Mouse (Mus musculus) E14TG2a.4 (cell line): ENCODE results near the gene Ifrd2.
A peak's percentile ranks its signal among the peaks of the same experiment; 100 is the strongest.

Experiments
- H3K27me3 ChIP-seq: 2 replicates; pipeline ENCODE4 v1.6.1; 2014; ENCODE audit warnings: low read length, control low read depth; ENCODE audit not compliant: insufficient read depth
- H3K36me3 ChIP-seq: 2 replicates; pipeline ENCODE4 v1.6.1; 2014; ENCODE audit warnings: low read length, control low read depth; ENCODE audit not compliant: insufficient read depth
- H3K4me1 ChIP-seq: replicated peaks from 2 replicates; pipeline ENCODE4 v1.6.1; 2014; ENCODE audit warnings: low read depth, low read length, control low read depth
- H3K4me3 ChIP-seq: replicated peaks from 2 replicates; pipeline ENCODE4 v1.5.1; 2014; ENCODE audit warnings: mild to moderate bottlenecking, low read length
- H3K9me3 ChIP-seq: 2 replicates; pipeline ENCODE4 v1.6.1; 2014; ENCODE audit warnings: low read length, control low read depth
- CTCF ChIP-seq: conservative IDR thresholded peaks from 2 replicates; pipeline ENCODE4 v1.5.1; 2014; ENCODE audit warnings: low read length
- NANOG ChIP-seq: IDR thresholded peaks from 2 replicates; pipeline ENCODE4 v1.6.1; 2014; ENCODE audit warnings: borderline replicate concordance, low read length, mixed read lengths
- POU5F1 ChIP-seq: IDR thresholded peaks from 2 replicates; pipeline ENCODE4 v1.6.1; 2014; ENCODE audit warnings: low read length, borderline replicate concordance

Gene Ifrd2

DNA sequence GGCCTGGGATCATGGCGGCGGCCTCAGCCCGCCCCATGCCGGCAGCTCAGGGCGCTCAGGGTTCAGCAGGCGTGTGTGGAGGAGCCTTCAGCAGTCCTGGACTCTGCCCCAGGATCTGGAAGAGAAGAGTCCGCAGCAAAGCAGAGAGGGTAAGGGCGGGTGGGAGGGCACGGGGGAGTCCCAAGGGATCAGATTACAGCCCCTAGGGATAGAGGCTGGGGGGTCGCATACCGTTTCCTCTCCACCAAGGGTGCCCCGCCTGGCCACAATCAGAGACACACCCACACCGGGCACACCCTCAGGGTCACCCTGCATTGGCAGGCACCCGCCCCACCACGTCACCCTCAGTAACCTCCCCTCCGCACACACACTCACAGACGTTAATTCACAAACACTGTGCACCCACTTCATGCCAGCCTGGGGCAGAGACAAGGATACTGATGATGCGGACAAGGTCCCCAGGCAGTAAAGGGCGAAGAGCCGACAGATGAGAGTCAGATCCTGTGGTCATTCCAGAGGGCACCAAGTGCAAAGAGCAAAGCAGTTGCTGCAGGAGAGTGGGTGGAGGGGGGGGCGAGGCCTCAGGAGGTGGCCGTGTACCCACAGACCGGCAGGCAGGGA is 17.7 kb downstream of the Ifrd2 start:
- H3K4me1 ChIP-seq: peaks cover 94% of the 10 kb centered on the region
- H3K27me3 ChIP-seq: peaks cover 85% of the 10 kb centered on the region
- peak overlapping the region; percentile 71 for H3K4me3 ChIP-seq
- H3K36me3 ChIP-seq: no peaks in the 10 kb centered on the region
- H3K9me3 ChIP-seq: no peaks in the 10 kb centered on the region
- TF ChIP-seq POU5F1 (no peak), NANOG (no peak), CTCF (no peak)

DNA sequence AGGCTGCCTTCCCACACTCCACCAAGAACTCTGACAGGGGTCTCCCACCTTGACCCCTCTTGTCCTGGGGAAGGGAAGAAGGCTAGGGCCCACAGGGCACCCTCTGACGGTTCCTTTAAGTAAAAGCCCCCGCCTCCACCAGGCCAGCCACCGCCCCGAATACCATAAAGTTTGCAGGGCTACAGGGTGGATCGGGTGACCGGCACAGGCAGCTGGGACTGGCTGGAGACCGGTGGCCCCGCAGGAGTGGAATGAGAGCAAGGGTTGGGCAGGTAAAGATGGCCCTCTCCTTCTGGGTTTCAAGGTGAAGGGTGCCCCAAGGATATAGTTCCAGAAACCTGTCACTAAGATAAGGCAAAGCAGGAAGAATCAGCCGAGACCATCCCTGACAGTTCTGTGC is 19.1 kb downstream of the Ifrd2 start:
- no peak for TF ChIP-seq CTCF
- TF ChIP-seq NANOG: no peak
- no peak for TF ChIP-seq POU5F1
- Histone ChIP-seq H3K27me3 (peaks cover 77% of the 10 kb centered on the region), H3K4me3 (peak overlapping the region; percentile 45; the same call in 1 of the 2 replicates), H3K36me3 (no peaks in the 10 kb centered on the region), H3K4me1 (peaks cover 95% of the 10 kb centered on the region), H3K9me3 (no peaks in the 10 kb centered on the region)

DNA sequence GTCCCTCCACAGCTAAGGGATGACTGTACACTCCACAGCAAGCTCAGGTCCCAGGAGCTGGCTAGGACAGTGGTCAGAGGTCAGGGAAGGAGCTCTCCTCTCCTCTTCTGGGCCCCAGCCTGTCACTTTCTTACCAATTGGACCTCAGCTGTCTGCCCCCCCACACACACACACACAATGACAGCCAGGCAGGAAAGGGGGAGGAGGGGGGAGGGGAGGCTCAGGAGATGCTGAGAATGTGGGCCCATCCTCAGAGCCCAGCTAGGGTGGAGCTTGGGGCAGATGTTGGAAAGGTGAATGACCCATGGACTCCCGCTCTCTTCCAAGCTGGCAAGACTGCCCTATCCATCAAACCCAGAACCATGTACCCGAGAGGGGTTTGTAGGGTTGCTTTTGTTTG is 19.6 kb downstream of the Ifrd2 start:
- no peaks in the 10 kb centered on the region for H3K9me3 ChIP-seq
- peaks cover 96% of the 10 kb centered on the region for H3K4me1 ChIP-seq
- TF ChIP-seq POU5F1 (no peak), NANOG (no peak), CTCF (no peak)
- no peak overlapping the region for H3K4me3 ChIP-seq
- no peaks in the 10 kb centered on the region for H3K36me3 ChIP-seq
- peaks cover 79% of the 10 kb centered on the region for H3K27me3 ChIP-seq

DNA sequence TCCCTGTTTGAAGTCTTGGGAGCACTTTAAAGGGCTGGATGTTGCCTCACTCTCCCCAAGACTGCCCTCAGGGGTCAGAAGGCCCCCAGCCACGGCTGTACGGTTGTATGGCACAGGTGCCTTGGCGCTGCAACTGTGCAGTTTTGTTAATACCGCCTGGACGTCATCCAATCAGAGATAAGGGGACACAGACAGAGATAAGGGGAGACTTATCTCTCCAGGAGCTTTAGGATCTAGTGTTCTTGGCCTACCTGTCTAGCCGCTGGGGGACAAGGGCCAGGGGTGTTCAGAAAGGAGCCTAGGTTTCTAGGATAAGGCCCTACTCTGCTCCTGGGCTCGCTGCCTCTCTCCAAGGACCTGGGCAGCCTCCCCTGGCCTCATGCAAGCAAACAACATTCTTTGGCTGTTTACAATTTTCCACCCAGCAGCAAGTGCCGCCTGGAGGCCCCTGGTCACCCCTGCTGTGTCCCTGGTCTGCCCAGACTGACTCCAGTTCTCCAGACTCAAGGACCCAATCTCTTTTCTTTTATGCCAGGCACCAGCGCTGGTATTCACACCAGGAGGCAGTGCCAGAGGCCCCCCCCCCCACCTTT is 20.3 kb downstream of the Ifrd2 start:
- Histone ChIP-seq H3K4me3 (no peak overlapping the region), H3K36me3 (no peaks in the 10 kb centered on the region)
- TF ChIP-seq POU5F1: no peak

DNA sequence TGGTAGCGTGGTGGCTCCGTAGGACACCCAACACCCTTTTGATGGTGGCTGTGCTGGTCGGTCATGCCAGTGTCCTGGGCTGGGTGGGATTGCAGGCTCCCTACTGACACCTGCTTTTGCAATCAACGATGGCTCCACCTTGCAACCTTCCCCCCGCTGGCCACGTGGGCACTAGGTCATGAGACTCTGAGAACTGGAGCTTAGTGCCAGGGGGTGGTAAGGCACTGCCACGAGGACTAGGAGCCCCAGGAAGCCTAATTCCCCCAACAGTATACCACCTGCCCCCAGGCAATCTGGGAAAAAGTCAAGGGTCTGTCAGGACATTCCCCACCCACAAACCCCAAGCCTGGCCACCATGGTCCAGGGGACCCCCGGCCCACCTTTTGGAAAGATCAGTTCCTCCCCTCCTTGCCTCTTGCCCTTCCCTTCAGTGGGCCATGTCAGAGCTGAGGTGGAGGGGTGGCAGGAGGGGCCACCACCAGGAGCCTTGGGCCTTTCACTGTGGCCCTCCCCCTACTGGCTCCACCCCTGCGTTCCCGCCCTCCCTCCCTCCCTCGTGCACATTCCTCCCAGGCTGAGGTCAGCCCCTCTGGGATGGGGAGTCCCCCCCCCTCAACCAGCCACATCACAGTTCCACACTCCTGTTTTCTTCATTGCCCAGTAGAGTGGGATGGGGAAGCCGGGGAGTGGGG is 21.4 kb downstream of the Ifrd2 start, which contains the start of gene Sema3b:
Sema3b (minus strand) TSS at position 489 of the 692 bp plus-strand sequence.
- peaks cover 95% of the 10 kb centered on the region for H3K4me1 ChIP-seq
- no peak within 1 kb of the TSS; the same call in 1 of the 2 replicates for H3K4me3 ChIP-seq
- H3K9me3 ChIP-seq: no peaks in the 10 kb centered on the region
- H3K27me3 ChIP-seq: peaks cover 63% of the 10 kb centered on the region
- H3K36me3 ChIP-seq: 0 out of 2 replicates have a peak, but pooled peaks cover 3% of the 10 kb centered on the region
- TF ChIP-seq POU5F1 (no peak), CTCF (no peak), NANOG (no peak)

More for the DNA sequence above, 20.3 kb downstream of the Ifrd2 start:
- peaks cover 74% of the 10 kb centered on the region for H3K27me3 ChIP-seq
- peaks cover 94% of the 10 kb centered on the region for H3K4me1 ChIP-seq
- no peaks in the 10 kb centered on the region for H3K9me3 ChIP-seq

DNA sequence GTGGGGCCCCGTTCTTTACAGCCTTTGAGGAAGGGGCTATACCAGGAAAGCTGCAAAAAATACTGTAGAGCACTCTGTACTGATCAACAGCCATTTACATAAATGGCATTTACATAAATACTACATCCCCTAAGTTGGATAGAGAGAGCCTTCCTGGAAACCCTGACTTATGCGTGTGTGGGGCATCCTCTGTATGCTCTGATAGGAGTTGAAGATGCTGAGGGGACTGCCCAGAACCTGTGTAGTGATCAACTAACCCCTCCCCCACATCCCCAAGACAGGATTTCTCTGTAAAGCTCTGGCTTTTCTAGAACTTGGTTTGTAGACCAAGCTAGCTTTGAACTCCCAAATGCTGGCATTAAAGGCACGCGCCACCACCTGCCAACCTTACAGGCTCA is 22.0 kb downstream of the Ifrd2 start:
- TF ChIP-seq NANOG (no peak), CTCF (no peak), POU5F1 (no peak)
- Histone ChIP-seq H3K4me1 (peaks cover 95% of the 10 kb centered on the region), H3K27me3 (peaks cover 57% of the 10 kb centered on the region), H3K9me3 (no peaks in the 10 kb centered on the region), H3K4me3 (no peak overlapping the region), H3K36me3 (peaks cover 7% of the 10 kb centered on the region; the same call in 1 of the 2 replicates)

DNA sequence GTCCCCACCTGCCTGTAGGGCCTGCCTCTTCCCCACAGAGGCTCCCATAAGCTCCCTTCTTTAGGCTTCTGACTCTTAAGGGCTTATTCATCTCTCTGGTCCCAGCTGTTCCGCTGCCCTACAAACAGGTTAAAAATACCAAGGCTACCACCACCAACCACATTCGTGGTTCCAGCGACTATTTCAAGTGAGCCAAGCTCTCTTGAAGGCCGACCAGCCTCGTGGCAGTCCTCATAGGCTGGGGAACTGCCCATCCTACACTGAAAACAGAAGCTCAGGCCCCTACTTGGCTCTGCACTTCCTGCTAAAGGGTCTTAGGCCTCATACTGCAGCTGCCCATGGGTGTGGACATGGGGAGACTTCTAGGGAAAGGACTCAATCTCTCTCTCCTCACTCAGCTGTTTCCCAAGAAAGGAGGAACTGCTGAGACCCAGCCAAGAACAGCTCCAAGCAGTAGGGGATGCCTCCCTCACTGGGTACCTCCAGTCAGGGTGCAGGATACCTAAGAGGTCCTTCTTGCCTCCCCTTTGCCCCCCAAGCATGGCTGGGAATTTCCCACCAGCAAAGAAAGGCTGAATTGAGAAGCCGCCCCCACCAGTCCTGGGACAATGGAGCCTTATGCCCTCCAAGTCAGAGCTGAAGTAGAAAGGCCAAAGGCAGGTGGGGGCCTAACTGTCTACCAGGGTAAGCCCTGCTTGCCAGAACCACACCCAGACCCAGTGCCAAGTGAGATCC is 24.2 kb downstream of the Ifrd2 start:
- Histone ChIP-seq H3K4me1 (peaks cover 87% of the 10 kb centered on the region), H3K9me3 (no peaks in the 10 kb centered on the region), H3K36me3 (peaks cover 29% of the 10 kb centered on the region), H3K27me3 (peaks cover 39% of the 10 kb centered on the region), H3K4me3 (peak overlapping the region; percentile 74)
- TF ChIP-seq POU5F1 (no peak), CTCF (no peak), NANOG (no peak)
